Mouse (Mus musculus) gastrocnemius, adult 2 months (tissue): ENCODE measurements at regions not wholly inside any gene's neighbourhood (a gene's known extent, or its start where the extent isn't known, plus 50 kb on each side); places are given as distances from the start of the nearest gene placed in this dataset.

ENCODE experiments used
- DNase-seq: peaks from one replicate; pipeline ENCODE4 v3.0.0; 2022
- H3K27ac ChIP-seq: fragments of 200-600 bp; 2 replicates; pipeline ENCODE4 v1.8.1; 2022; ENCODE audit warnings: mild to moderate bottlenecking
- H3K4me3 ChIP-seq: fragments of 200-600 bp; 2 replicates; pipeline ENCODE4 v1.8.1; 2022; ENCODE audit warnings: mild to moderate bottlenecking, moderate library complexity
- CTCF ChIP-seq: fragments of 200-600 bp; IDR thresholded peaks from 2 replicates; pipeline ENCODE4 v1.8.1; 2022; ENCODE audit warnings: antibody characterized with exemption, mild to moderate bottlenecking, moderate library complexity
- intact Hi-C: fragments of 180-260 bp; cut with DNase I; formaldehyde crosslinking; loops from one replicate; pipeline ENCODE4 v1.15.1; 2025

- no peak overlapping the region for H3K27ac ChIP-seq
- no peak overlapping the region for H3K4me3 ChIP-seq
- TF ChIP-seq CTCF, result no peak
- intact Hi-C loops, result no loop called here
- no peak for DNase-seq
Observed at GRCm38 (mm10) chr4:119018573-119018972, 57.2 kb downstream of the Lao1 start.

GRCm38 (mm10) chr4:119019013-119019781 lies 57.8 kb downstream of the Lao1 start:
- no peak for DNase-seq
- no peak overlapping the region for H3K27ac ChIP-seq
- TF ChIP-seq CTCF, result no peak
- no peak overlapping the region for H3K4me3 ChIP-seq
- intact Hi-C loops, result no loop called here

- no peak for TF ChIP-seq CTCF
- H3K4me3 ChIP-seq, result no peak overlapping the region
- H3K27ac ChIP-seq, result no peak overlapping the region
- intact Hi-C loops, result no loop called here
- no peak for DNase-seq
Observed at GRCm38 (mm10) chr4:119022338-119022737, 61.0 kb downstream of the Lao1 start.

- no peak overlapping the region for H3K4me3 ChIP-seq
- TF ChIP-seq CTCF, result no peak
- intact Hi-C loops, result no loop called here
- H3K27ac ChIP-seq, result no peak overlapping the region
- DNase-seq, result no peak
Observed at GRCm38 (mm10) chr4:119026237-119026861, 65.0 kb downstream of the Lao1 start.

GRCm38 (mm10) chr4:119028208-119028821 lies 66.9 kb downstream of the Lao1 start:
- DNase-seq, result no peak
- no peak for TF ChIP-seq CTCF
- no peak overlapping the region for H3K4me3 ChIP-seq
- H3K27ac ChIP-seq, result no peak overlapping the region
- intact Hi-C loops, result no loop called here

GRCm38 (mm10) chr4:119029091-119029490 lies 67.7 kb downstream of the Lao1 start:
- no peak overlapping the region for H3K4me3 ChIP-seq
- no peak overlapping the region for H3K27ac ChIP-seq
- no peak for TF ChIP-seq CTCF
- no peak for DNase-seq
- intact Hi-C loops, result no loop called here

GRCm38 (mm10) chr4:119029735-119030134 lies 68.4 kb downstream of the Lao1 start:
- no peak overlapping the region for H3K27ac ChIP-seq
- no peak overlapping the region for H3K4me3 ChIP-seq
- intact Hi-C loops, result no loop called here
- TF ChIP-seq CTCF, result no peak
- DNase-seq, result no peak

- no peak for DNase-seq
- TF ChIP-seq CTCF, result no peak
- Histone ChIP-seq H3K27ac (no peak overlapping the region), H3K4me3 (no peak overlapping the region)
- intact Hi-C loops, result no loop called here
Observed at GRCm38 (mm10) chr4:119030865-119031264, 69.5 kb downstream of the Lao1 start.

- intact Hi-C loops, result no loop called here
- DNase-seq, result no peak
- H3K4me3 ChIP-seq, result no peak overlapping the region
- no peak overlapping the region for H3K27ac ChIP-seq
- TF ChIP-seq CTCF, result no peak
Observed at GRCm38 (mm10) chr4:119033006-119033405, 71.6 kb downstream of the Lao1 start.

GRCm38 (mm10) chr4:119036582-119036981 lies 71.9 kb upstream of the Slc2a1 start:
- no peak overlapping the region for H3K27ac ChIP-seq
- no peak for TF ChIP-seq CTCF
- no peak for DNase-seq
- H3K4me3 ChIP-seq, result no peak overlapping the region
- intact Hi-C loops, result no loop called here

- no peak overlapping the region for H3K4me3 ChIP-seq
- intact Hi-C loops, result no loop called here
- no peak overlapping the region for H3K27ac ChIP-seq
- no peak for DNase-seq
- no peak for TF ChIP-seq CTCF
Observed at GRCm38 (mm10) chr4:119040041-119040440, 68.5 kb upstream of the Slc2a1 start.

GRCm38 (mm10) chr4:119041616-119042015 lies 66.9 kb upstream of the Slc2a1 start:
- peak; percentile 40 for DNase-seq
- no peak for TF ChIP-seq CTCF
- intact Hi-C loops, result no loop called here

GRCm38 (mm10) chr4:119044005-119044677 lies 64.4 kb upstream of the Slc2a1 start:
- no peak for TF ChIP-seq CTCF
- H3K4me3 ChIP-seq, result no peak overlapping the region
- DNase-seq, result no peak
- intact Hi-C loops, result no loop called here
- H3K27ac ChIP-seq, result no peak overlapping the region

More at GRCm38 (mm10) chr4:119041616-119042015, 66.9 kb upstream of the Slc2a1 start:
- H3K4me3 ChIP-seq, result no peak overlapping the region
- H3K27ac ChIP-seq, result no peak overlapping the region
